Comparison of ENCODE assay signal across 24 mouse cellular contexts in genomic region chrX:20221486-20221885, GRCm38 (mm10).
"Had no signal": no experiment of that assay in that cellular context is flagged by ENCODE, and none has a peak within 500 bp of the region (broad histone marks: within the 10 kb centered on the region; RNA-seq: fewer than 3 reads in every experiment).

No protein-coding gene starts in this region.

- H3K27me3 ChIP-seq: limb, embryonic 13.5 days; liver, embryonic 12.5 days; liver, embryonic 15.5 days; lung, embryonic 15.5 days; megakaryocyte, embryonic 14.5 days; midbrain, embryonic 13.5 days; neural tube, embryonic 13.5 days; stomach, embryonic 15.5 days had no signal

- H3K9me3 ChIP-seq: limb, embryonic 10.5 days; limb, embryonic 13.5 days; liver, embryonic 12.5 days; liver, embryonic 15.5 days; lung, embryonic 15.5 days; megakaryocyte, embryonic 14.5 days; midbrain, embryonic 10.5 days; midbrain, embryonic 13.5 days; neural tube, embryonic 13.5 days; stomach, embryonic 15.5 days had no signal

- H3K4me1 ChIP-seq: limb, embryonic 10.5 days; limb, embryonic 13.5 days; liver, embryonic 12.5 days; liver, embryonic 15.5 days; lung, embryonic 15.5 days; megakaryocyte, embryonic 14.5 days; midbrain, embryonic 10.5 days; midbrain, embryonic 13.5 days; neural tube, embryonic 13.5 days; stomach, embryonic 15.5 days had no signal

- H3K4me2 ChIP-seq: limb, embryonic 13.5 days; liver, embryonic 12.5 days; liver, embryonic 15.5 days; lung, embryonic 15.5 days; midbrain, embryonic 13.5 days; neural tube, embryonic 13.5 days; stomach, embryonic 15.5 days had no signal

- H3K9ac ChIP-seq: limb, embryonic 13.5 days; liver, embryonic 12.5 days; liver, embryonic 15.5 days; lung, embryonic 15.5 days; midbrain, embryonic 13.5 days; neural tube, embryonic 13.5 days; stomach, embryonic 15.5 days had no signal

- DNase-seq: kidney, adult 18-20 months; kidney, adult 9 months; kidney, postnatal 14 days; kidney, postnatal 4 days; layer of hippocampus, adult 9-11 months; liver; lung, adult 18-20 months; lung, postnatal 10 days; lung, postnatal 36 days; right cerebral cortex, postnatal 4 days; thymus, postnatal 25 days had no signal

- H3K27ac ChIP-seq: layer of hippocampus, adult 2 months; limb, embryonic 10.5 days; limb, embryonic 13.5 days; liver, embryonic 12.5 days; liver, embryonic 15.5 days; lung, embryonic 15.5 days; midbrain, embryonic 10.5 days; midbrain, embryonic 13.5 days; neural tube, embryonic 13.5 days; stomach, embryonic 15.5 days had no signal

- H3K4me3 ChIP-seq: layer of hippocampus, adult 2 months; limb, embryonic 10.5 days; limb, embryonic 13.5 days; liver, embryonic 12.5 days; liver, embryonic 15.5 days; lung, embryonic 15.5 days; megakaryocyte, embryonic 14.5 days; midbrain, embryonic 10.5 days; midbrain, embryonic 13.5 days; myocyte; neural tube, embryonic 13.5 days; stomach, embryonic 15.5 days had no signal

- ATAC-seq: liver, embryonic 12.5 days; midbrain, embryonic 13.5 days; midbrain, embryonic 16.5 days had no signal

- H3K36me3 ChIP-seq: limb, embryonic 10.5 days; limb, embryonic 13.5 days; liver, embryonic 12.5 days; liver, embryonic 15.5 days; lung, embryonic 15.5 days; midbrain, embryonic 10.5 days; midbrain, embryonic 13.5 days; neural tube, embryonic 13.5 days; stomach, embryonic 15.5 days had no signal
